Mouse (Mus musculus) limb, embryonic 11.5 days (tissue): Measurements from ENCODE around the gene Slc4a4. TPM values are rescaled to one million over a fixed set of nuclear protein-coding genes. Genes with fewer than 3 reads are reported as not detected.

ENCODE experiments used
- ATAC-seq: fragments of 200-750 bp; cut with Nextera tagmentation; 2 replicates; pipeline ENCODE4 v1.8.0; 2017; ENCODE audit warnings: low read depth; ENCODE audit not compliant: insufficient number of reproducible peaks, low FRiP score, low TSS enrichment
- DNase-seq: peaks from one replicate; pipeline ENCODE4 v3.0.0-alpha.2; 2015; ENCODE audit warnings: low spot score
- H3K27ac ChIP-seq: fragments of 300-500 bp; sonication (generic); replicated peaks from 2 replicates; pipeline ENCODE4 v1.5.1; 2014; ENCODE audit warnings: low read depth, mild to moderate bottlenecking, low read length
- H3K27me3 ChIP-seq: fragments of 300-500 bp; sonication (generic); 2 replicates; pipeline ENCODE4 v1.6.1; 2014; ENCODE audit warnings: mild to moderate bottlenecking, low read length, mixed read lengths; ENCODE audit not compliant: control insufficient read depth, insufficient read depth
- H3K36me3 ChIP-seq: fragments of 300-500 bp; sonication (generic); 2 replicates; pipeline ENCODE4 v1.6.1; 2014; ENCODE audit warnings: mild to moderate bottlenecking, low read length, moderate library complexity, mixed read lengths; ENCODE audit not compliant: control insufficient read depth, insufficient read depth
- H3K4me1 ChIP-seq: fragments of 300-500 bp; sonication (generic); 2 replicates; pipeline ENCODE4 v1.6.1; 2014; ENCODE audit warnings: low read length, mixed read lengths; ENCODE audit not compliant: control insufficient read depth, insufficient read depth
- H3K4me2 ChIP-seq: fragments of 300-500 bp; sonication (generic); 2 replicates; pipeline ENCODE4 v1.6.1; 2014; ENCODE audit warnings: low read depth, mild to moderate bottlenecking, moderate library complexity; ENCODE audit not compliant: severe bottlenecking
- H3K4me3 ChIP-seq: fragments of 300-500 bp; sonication (generic); 2 replicates; pipeline ENCODE4 v1.5.1; 2014; ENCODE audit warnings: low read depth, low read length
- H3K9ac ChIP-seq: fragments of 300-500 bp; sonication (generic); 2 replicates; pipeline ENCODE4 v1.6.1; 2014; ENCODE audit warnings: mild to moderate bottlenecking, low read length
- H3K9me3 ChIP-seq: fragments of 300-500 bp; sonication (generic); 2 replicates; pipeline ENCODE4 v1.6.1; 2016; ENCODE audit warnings: low read length; ENCODE audit not compliant: control insufficient read depth
- WGBS: fragments of 180-500 bp; shearing (Covaris S2); extraction: QIAGEN DNeasy Blood & Tissue Kit; methylation state at CpG from one replicate; pipeline ENCODE4 v1.1.7; 2014; 5-methylcytosine and 5-hydroxymethylcytosine counted together
- polyA plus RNA-seq: library from polyadenylated mRNA; unstranded; fragments of >200 nt; fragmentation: Nextera tagmentation; extraction: Ambion mirVana; gene quantifications from 2 replicates; pipeline ENCODE4 v1.2.1, GENCODE M21; 2014

Gene Slc4a4
- polyA plus RNA-seq, 1 experiment from 2014 or later, result 1.9 TPM

GRCm38 (mm10) chr5:89010116-89010515, 123.5 kb downstream of the Slc4a4 start:
- H3K4me2 ChIP-seq, result no peak overlapping the region
- no peaks in the 10 kb centered on the region for H3K9me3 ChIP-seq
- 0 out of 2 replicates have a peak, but pooled peaks cover 2% of the 10 kb centered on the region for H3K4me1 ChIP-seq
- no peaks in the 10 kb centered on the region for H3K27me3 ChIP-seq
- no peak overlapping the region for H3K27ac ChIP-seq
- no peak overlapping the region for H3K9ac ChIP-seq
- WGBS, result 32% methylated on average over 5 of the region's 5 CpGs
- no peaks in the 10 kb centered on the region for H3K36me3 ChIP-seq
- DNase-seq (no peak), ATAC-seq (no peak)
- no peak overlapping the region for H3K4me3 ChIP-seq

- Histone ChIP-seq H3K27ac (no peak overlapping the region), H3K4me2 (no peak overlapping the region), H3K4me1 (0 out of 2 replicates have a peak, but pooled peaks cover 4% of the 10 kb centered on the region), H3K4me3 (no peak overlapping the region), H3K9me3 (no peaks in the 10 kb centered on the region), H3K36me3 (no peaks in the 10 kb centered on the region), H3K9ac (no peak overlapping the region), H3K27me3 (no peaks in the 10 kb centered on the region)
- DNase-seq, result no peak
- no peak for ATAC-seq
- 96% methylated on average over 3 of the region's 3 CpGs for WGBS
These were observed 125.8 kb downstream of the Slc4a4 start for GRCm38 (mm10) chr5:89012456-89012855.

GRCm38 (mm10) chr5:89014782-89015181, 128.2 kb downstream of the Slc4a4 start:
- Histone ChIP-seq H3K36me3 (no peaks in the 10 kb centered on the region), H3K9ac (no peak overlapping the region), H3K4me2 (no peak overlapping the region), H3K9me3 (no peaks in the 10 kb centered on the region), H3K4me3 (no peak overlapping the region), H3K4me1 (0 out of 2 replicates have a peak, but pooled peaks cover 4% of the 10 kb centered on the region), H3K27me3 (no peaks in the 10 kb centered on the region), H3K27ac (no peak overlapping the region)
- DNase-seq, result no peak
- 89% methylated on average over 2 of the region's 2 CpGs for WGBS
- no peak for ATAC-seq

GRCm38 (mm10) chr5:89015878-89016277, 129.3 kb downstream of the Slc4a4 start:
- 88% methylated on average over 5 of the region's 5 CpGs for WGBS
- Histone ChIP-seq H3K4me1 (0 out of 2 replicates have a peak, but pooled peaks cover 2% of the 10 kb centered on the region), H3K9me3 (no peaks in the 10 kb centered on the region), H3K27me3 (no peaks in the 10 kb centered on the region), H3K27ac (no peak overlapping the region), H3K9ac (no peak overlapping the region), H3K4me3 (no peak overlapping the region), H3K4me2 (no peak overlapping the region), H3K36me3 (no peaks in the 10 kb centered on the region)
- ATAC-seq, result no peak
- DNase-seq, result no peak

GRCm38 (mm10) chr5:89018537-89018936, 131.9 kb downstream of the Slc4a4 start:
- no peak overlapping the region for H3K4me2 ChIP-seq
- no peak overlapping the region for H3K9ac ChIP-seq
- H3K27ac ChIP-seq, result no peak overlapping the region
- DNase-seq (peak; percentile 21), ATAC-seq (no peak)
- H3K9me3 ChIP-seq, result no peaks in the 10 kb centered on the region
- H3K36me3 ChIP-seq, result no peaks in the 10 kb centered on the region
- 58% methylated on average over 6 of the region's 6 CpGs for WGBS
- 0 out of 2 replicates have a peak, but pooled peaks cover 2% of the 10 kb centered on the region for H3K4me1 ChIP-seq
- no peaks in the 10 kb centered on the region for H3K27me3 ChIP-seq
- H3K4me3 ChIP-seq, result no peak overlapping the region

GRCm38 (mm10) chr5:89024413-89024812, 137.8 kb downstream of the Slc4a4 start:
- Histone ChIP-seq H3K27me3 (no peaks in the 10 kb centered on the region), H3K4me3 (no peak overlapping the region), H3K27ac (no peak overlapping the region), H3K36me3 (no peaks in the 10 kb centered on the region), H3K9ac (no peak overlapping the region), H3K4me2 (no peak overlapping the region), H3K9me3 (no peaks in the 10 kb centered on the region), H3K4me1 (no peaks in the 10 kb centered on the region)
- no peak for DNase-seq
- no peak for ATAC-seq
- 87% methylated on average over 4 of the region's 4 CpGs for WGBS

- Histone ChIP-seq H3K9me3 (no peaks in the 10 kb centered on the region), H3K27me3 (no peaks in the 10 kb centered on the region), H3K4me1 (no peaks in the 10 kb centered on the region), H3K4me2 (no peak overlapping the region), H3K4me3 (no peak overlapping the region), H3K9ac (no peak overlapping the region), H3K27ac (no peak overlapping the region), H3K36me3 (no peaks in the 10 kb centered on the region)
- WGBS, result 91% methylated on average over 4 of the region's 4 CpGs
- ATAC-seq (no peak), DNase-seq (no peak)
These were observed 141.0 kb downstream of the Slc4a4 start for GRCm38 (mm10) chr5:89027518-89028085.

- Histone ChIP-seq H3K36me3 (no peaks in the 10 kb centered on the region), H3K9me3 (no peaks in the 10 kb centered on the region), H3K4me2 (no peak overlapping the region), H3K27ac (no peak overlapping the region), H3K4me3 (no peak overlapping the region), H3K4me1 (no peaks in the 10 kb centered on the region), H3K9ac (no peak overlapping the region), H3K27me3 (no peaks in the 10 kb centered on the region)
- DNase-seq (no peak), ATAC-seq (no peak)
- 89% methylated on average over 8 of the region's 8 CpGs for WGBS
These were observed 146.0 kb downstream of the Slc4a4 start for GRCm38 (mm10) chr5:89032647-89033046.

- no peaks in the 10 kb centered on the region for H3K4me1 ChIP-seq
- H3K4me3 ChIP-seq, result no peak overlapping the region
- DNase-seq (no peak), ATAC-seq (no peak)
- 89% methylated on average over 4 of the region's 4 CpGs for WGBS
- H3K4me2 ChIP-seq, result no peak overlapping the region
- H3K9ac ChIP-seq, result no peak overlapping the region
- H3K27me3 ChIP-seq, result no peaks in the 10 kb centered on the region
- no peak overlapping the region for H3K27ac ChIP-seq
- no peaks in the 10 kb centered on the region for H3K9me3 ChIP-seq
- H3K36me3 ChIP-seq, result no peaks in the 10 kb centered on the region
These were observed 146.6 kb downstream of the Slc4a4 start for GRCm38 (mm10) chr5:89033256-89033655.
